ENCODE assay signal across 1 mouse cellular context in the genomic region with DNA sequence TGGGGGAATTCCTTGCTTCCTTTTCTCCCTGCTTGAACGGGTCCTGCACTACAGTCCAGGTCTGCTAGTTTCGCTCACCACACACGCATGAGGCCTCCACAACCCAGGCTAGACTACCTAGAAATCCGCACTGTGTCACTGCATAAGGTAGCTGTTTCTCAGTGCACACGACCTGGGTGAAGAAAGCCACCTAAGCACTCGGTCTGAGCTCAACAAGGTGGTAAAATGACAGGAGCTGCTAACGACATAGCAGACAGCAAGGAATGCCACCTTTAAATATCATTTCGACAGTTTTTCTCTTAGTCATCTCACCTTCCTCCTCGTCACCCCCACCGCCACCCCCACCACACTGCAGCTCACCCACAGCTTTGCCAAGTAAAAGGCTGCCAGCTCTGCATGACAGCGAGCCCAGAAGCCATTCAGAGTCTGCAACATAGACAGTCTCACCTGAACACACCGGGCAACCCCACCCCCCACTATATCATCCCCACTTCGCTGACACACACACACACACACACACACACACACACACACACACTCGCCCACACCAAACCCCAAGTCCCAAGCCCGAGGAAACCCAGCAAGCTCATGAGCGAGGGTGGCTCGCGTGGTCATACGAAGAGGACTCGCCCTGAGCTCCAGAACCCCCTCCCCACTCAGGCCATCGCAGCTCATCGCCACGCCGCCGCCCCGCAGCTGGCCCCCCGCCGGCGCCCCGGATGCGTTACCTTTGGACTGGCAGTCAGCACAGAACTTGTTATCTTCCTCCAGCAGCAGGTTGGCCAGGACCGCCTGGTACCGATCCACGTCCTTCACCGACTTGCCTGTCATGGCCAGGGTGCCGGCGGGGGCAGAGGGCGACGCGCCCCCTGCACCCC.
TF ChIP-seq lines count a peak whose summit lies in the region.

No protein-coding gene starts in this region.

TF ChIP-seq in CH12.LX, 34 proteins besides CTCF, POLR2A, EP300 and RAD21 (continued from another document):
- peak; percentile 55 for TF ChIP-seq BHLHE40 (IDR thresholded peaks at IDR 0.05; ENCODE audit: low read depth, low read length)
- 0 out of 2 replicates have a peak, but pooled peaks have one; percentile 14 for TF ChIP-seq MAZ (IDR thresholded peaks at IDR 0.05; ENCODE audit: low read depth, low read length)
- no peak for TF ChIP-seq MYC (IDR thresholded peaks at IDR 0.05; ENCODE audit: low read depth, low read length)
- no peak for TF ChIP-seq UBTF (IDR thresholded peaks at IDR 0.05; ENCODE audit: low read depth, low read length)
- peak; percentile 29; the same call in 1 of the 2 replicates for TF ChIP-seq HCFC1 (IDR thresholded peaks at IDR 0.05; ENCODE audit: low read depth, low read length)
- TF ChIP-seq IRF4 (IDR thresholded peaks at IDR 0.05; ENCODE audit: low read depth, low read length) = 0 out of 2 replicates have a peak, but pooled peaks have one; percentile 44
- TF ChIP-seq MAFK (IDR thresholded peaks at IDR 0.05; ENCODE audit: insufficient replicate concordance, low read length) = no peak
- TF ChIP-seq ZMIZ1 (IDR thresholded peaks at IDR 0.05; ENCODE audit: low read depth, low read length) = peak; percentile 37; the same call in 1 of the 2 replicates
- peak; percentile 69; the same call in 1 of the 2 replicates for TF ChIP-seq MAX (IDR thresholded peaks at IDR 0.05; ENCODE audit: low read length)
- TF ChIP-seq MXI1 (IDR thresholded peaks at IDR 0.05; ENCODE audit: low read depth, low read length) = peak; percentile 63
